Mouse (Mus musculus): Measurements from ENCODE around the gene Rc3h2. TPM values are rescaled to one million over a fixed set of nuclear protein-coding genes. Genes with fewer than 3 reads are reported as not detected.

Gene Rc3h2
- polyA plus RNA-seq, 1 experiment from 2014 or later, result 16.9 TPM

DNA sequence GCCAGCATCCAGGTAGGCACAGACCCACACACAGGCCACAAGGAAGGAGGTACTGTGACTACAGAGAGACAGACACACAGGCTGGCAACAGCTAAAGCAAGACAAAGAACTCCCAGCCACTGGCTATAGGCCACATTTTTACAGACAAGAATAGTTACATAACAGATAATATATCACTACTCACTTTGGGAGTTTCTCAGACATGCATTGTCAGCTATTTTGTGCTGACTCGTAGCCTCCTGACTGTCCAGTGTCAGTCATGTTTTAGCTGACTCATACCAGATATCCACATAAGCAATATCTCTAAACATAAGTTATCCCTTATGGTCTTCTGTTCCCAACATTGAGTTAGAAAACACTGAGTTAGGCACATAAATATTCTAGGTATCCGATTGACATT lies 89.4 kb downstream of the Rc3h2 start:
- H3K36me3 ChIP-seq (ENCODE audit: insufficient read depth), result no peaks in the 10 kb centered on the region
- WGBS, result 68% methylated on average over 2 of the region's 2 CpGs
- no peak for TF ChIP-seq CTCF (IDR thresholded peaks at IDR 0.05; ENCODE audit: low read depth)
- ATAC-seq (ENCODE audit: insufficient read depth) (no peak), DNase-seq (peak; percentile 34)
- H3K9me3 ChIP-seq (ENCODE audit: low read depth, low read length), result no peaks in the 10 kb centered on the region
- H3K9ac ChIP-seq, result no peak overlapping the region
- H3K4me1 ChIP-seq (ENCODE audit: insufficient read depth), result no peaks in the 10 kb centered on the region
- H3K27ac ChIP-seq (ENCODE audit: low read depth), result no peak overlapping the region
- H3K4me2 ChIP-seq, result no peak overlapping the region
- H3K4me3 ChIP-seq (ENCODE audit: low read depth, low read length), result no peak overlapping the region
- no peaks in the 10 kb centered on the region for H3K27me3 ChIP-seq (ENCODE audit: insufficient read depth, low read length)

DNA sequence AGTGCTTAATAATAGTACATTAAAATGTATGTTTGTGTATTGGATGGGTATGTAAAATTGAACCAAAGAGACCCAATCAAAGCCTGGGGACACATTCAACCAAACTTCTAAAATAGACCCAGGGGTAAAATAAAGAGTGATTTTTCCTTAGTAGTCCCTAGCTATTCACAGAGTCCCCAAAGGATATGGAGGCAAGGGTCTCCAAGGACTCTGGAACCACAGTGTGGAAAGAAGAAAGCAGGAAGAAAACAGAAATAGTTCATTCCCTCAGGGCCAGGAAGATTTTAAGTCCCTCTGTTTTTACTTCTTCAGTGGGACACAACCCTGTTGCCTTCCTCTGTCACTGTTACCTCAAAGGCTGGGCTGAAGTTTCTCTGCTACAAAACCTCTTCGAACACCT lies 96.5 kb downstream of the Rc3h2 start, which contains the start of gene Olfr368:
Gene Olfr368, plus strand, starts transcription at position 301 of the 400 bp plus-strand sequence.
- Histone ChIP-seq H3K4me3 (ENCODE audit: low read depth, low read length) (no peak within 1 kb of the TSS), H3K9me3 (ENCODE audit: low read depth, low read length) (no peaks in the 10 kb centered on the region), H3K27ac (ENCODE audit: low read depth) (no peak within 1 kb of the TSS), H3K27me3 (ENCODE audit: insufficient read depth, low read length) (no peaks in the 10 kb centered on the region), H3K4me2 (no peak within 1 kb of the TSS), H3K36me3 (ENCODE audit: insufficient read depth) (no peaks in the 10 kb centered on the region), H3K9ac (no peak within 1 kb of the TSS), H3K4me1 (ENCODE audit: insufficient read depth) (no peaks in the 10 kb centered on the region)
- ATAC-seq (ENCODE audit: insufficient read depth) (no peak), DNase-seq (no peak)
- no peak for TF ChIP-seq CTCF (IDR thresholded peaks at IDR 0.05; ENCODE audit: low read depth)
- WGBS, result 78% methylated on average over 1 of the region's 1 CpGs

Other genes starting within 250 kb of the Rc3h2 start
- not detected in 2 replicates for gene Olfr365, start 234.7 kb downstream of the Rc3h2 start, polyA plus RNA-seq (2014; fragmentation: Nextera tagmentation; extraction: Ambion mirVana)
- not detected in 2 replicates for gene Olfr366, start 211.3 kb downstream of the Rc3h2 start, polyA plus RNA-seq (2014; fragmentation: Nextera tagmentation; extraction: Ambion mirVana)
- not detected in 2 replicates for gene Olfr368, start 96.4 kb downstream of the Rc3h2 start, polyA plus RNA-seq (2014; fragmentation: Nextera tagmentation; extraction: Ambion mirVana)
- 47.1 and 52.5 TPM in 2 replicates for gene Pdcl, start 63.6 kb downstream of the Rc3h2 start, polyA plus RNA-seq (2014; fragmentation: Nextera tagmentation; extraction: Ambion mirVana)
- 8.7 and 9.1 TPM in 2 replicates for gene Zbtb26, start 20.2 kb upstream of the Rc3h2 start, polyA plus RNA-seq (2014; fragmentation: Nextera tagmentation; extraction: Ambion mirVana)
- 4.0 and 4.3 TPM in 2 replicates for gene Zbtb6, start 20.3 kb upstream of the Rc3h2 start, polyA plus RNA-seq (2014; fragmentation: Nextera tagmentation; extraction: Ambion mirVana)
- 50.6 and 52.8 TPM in 2 replicates for gene Rabgap1, start 20.4 kb upstream of the Rc3h2 start, polyA plus RNA-seq (2014; fragmentation: Nextera tagmentation; extraction: Ambion mirVana)
- gene Gpr21, start 93.4 kb upstream of the Rc3h2 start, polyA plus RNA-seq (2014; fragmentation: Nextera tagmentation; extraction: Ambion mirVana), result 2.5 and 2.9 TPM in 2 replicates